ENCODE assay signal across 8 mouse cellular contexts in the genomic region with DNA sequence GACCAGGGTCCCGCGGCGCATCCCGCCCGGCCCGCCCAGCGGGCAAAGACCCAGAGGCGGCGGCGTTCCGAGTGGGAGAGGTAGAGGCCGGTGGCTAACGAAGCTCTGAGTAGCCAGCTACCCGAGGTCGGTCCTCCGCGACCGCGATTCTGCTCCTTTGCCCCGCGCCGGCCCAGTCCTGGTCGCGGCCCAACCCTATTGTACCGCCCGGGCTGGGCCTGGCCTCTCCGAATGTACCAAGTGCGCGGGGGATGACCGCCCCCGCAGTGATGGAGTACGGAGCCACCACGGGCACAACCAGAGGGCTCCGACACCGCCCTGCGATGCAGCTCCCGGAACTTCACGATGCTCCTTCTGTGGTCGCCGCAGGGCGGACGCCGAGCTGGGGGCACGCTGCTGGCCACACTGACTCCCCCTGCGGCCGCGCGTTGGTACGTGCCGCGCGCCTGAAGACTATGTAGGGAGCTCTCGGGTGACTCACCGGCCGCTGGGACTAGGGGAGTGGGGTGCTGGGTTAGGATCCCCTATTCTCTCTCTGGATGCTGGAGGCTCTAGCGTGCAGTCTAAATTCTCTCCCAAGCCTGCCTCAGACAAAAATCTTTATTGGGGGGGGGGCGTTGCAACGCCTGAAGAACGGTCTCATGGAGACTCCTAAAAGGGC. TPM values are rescaled to one million over a fixed set of nuclear protein-coding genes. Genes with fewer than 3 reads are reported as not detected.
DNase-seq lines count a peak whose midpoint lies in the region; ATAC-seq lines count a peak whose summit lies in the region.

A gene (minus strand): TSS at position 213 of the 661 bp plus-strand sequence.

- peak within 1 kb of the TSS; percentile 82 for H3K4me3 ChIP-seq in hindbrain, embryonic 12.5 days

- peak within 1 kb of the TSS; percentile 92 for H3K9ac ChIP-seq in hindbrain, embryonic 12.5 days

- H3K27ac ChIP-seq in hindbrain, embryonic 12.5 days, result peak within 1 kb of the TSS; percentile 96

- no peaks in the 10 kb centered on the region for H3K9me3 ChIP-seq in hindbrain, embryonic 12.5 days (replicated peaks)

- DNase-seq in Muller cell, postnatal 12 days (ENCODE audit: inconsistent ontology term), result peak; percentile 95
- DNase-seq in cerebellum, postnatal 10 days, result peak; percentile 93
- DNase-seq in frontal cortex, postnatal 14 days (ENCODE audit: low spot score in 2 of 2), result peak; percentile 77 to 78
- peak; percentile 87 to 93 for DNase-seq in layer of hippocampus, postnatal 14 days (ENCODE audit: low spot score in 2 of 2)
- peak; percentile 90 for DNase-seq in lung, postnatal 14 days
- peak; percentile 87 for DNase-seq in ovary, postnatal 36 days (ENCODE audit: low spot score)
- peak; percentile 88 for DNase-seq in thymus, postnatal 14 days

- H3K4me1 ChIP-seq in hindbrain, embryonic 12.5 days, result peaks cover 77% of the 10 kb centered on the region

- ATAC-seq in hindbrain, embryonic 12.5 days (ENCODE audit: low FRiP score), result peak; percentile 84

- H3K4me2 ChIP-seq in hindbrain, embryonic 12.5 days (replicated peaks), result peak within 1 kb of the TSS; percentile 99

- no peaks in the 10 kb centered on the region for H3K27me3 ChIP-seq in hindbrain, embryonic 12.5 days

- H3K36me3 ChIP-seq in hindbrain, embryonic 12.5 days, result peaks cover 4% of the 10 kb centered on the region; the same call in 1 of the 2 replicates

- under 1% methylated on average over 57 of the region's 59 CpGs for WGBS in hindbrain, embryonic 12.5 days

RNA-seq across cellular contexts. Expression of the gene that starts here (rescaled TPM):
- polyA plus RNA-seq in hindbrain, embryonic 12.5 days (2016; fragmentation: Nextera tagmentation; extraction: Ambion mirVana), result 143 and 150 TPM in 2 replicates
- total RNA-seq in layer of hippocampus, postnatal 14 days (2021), result 100 to 1,000 TPM; 222 to 233 TPM

Comparison
In these comparisons a context has a peak if more than half of its experiments do, and no peak if none do; other contexts are left out.
1. Peak in every context shown above with its lines: DNase-seq, ATAC-seq, H3K4me3 ChIP-seq and H3K27ac ChIP-seq.